12 mouse cellular contexts compared by ENCODE assay signal in genomic region chr11:7272543-7272942, GRCm38 (mm10).
"Had no signal": no experiment of that assay in that cellular context is flagged by ENCODE, and none has a peak within 500 bp of the region (broad histone marks: within the 10 kb centered on the region; RNA-seq: fewer than 3 reads in every experiment).

No protein-coding gene starts in this region.

- H3K36me3 ChIP-seq: limb, embryonic 15.5 days; liver, embryonic 12.5 days; midbrain, embryonic 12.5 days had no signal

- H3K27me3 ChIP-seq: limb, embryonic 15.5 days; liver, embryonic 12.5 days; megakaryocyte, embryonic 14.5 days; midbrain, embryonic 12.5 days had no signal

- H3K9me3 ChIP-seq: limb, embryonic 15.5 days; liver, embryonic 12.5 days; midbrain, embryonic 12.5 days had no signal

- H3K27ac ChIP-seq: layer of hippocampus, adult 2 months; limb, embryonic 15.5 days; liver, embryonic 12.5 days; midbrain, embryonic 12.5 days had no signal

- H3K4me3 ChIP-seq: layer of hippocampus, adult 2 months; limb, embryonic 15.5 days; liver, embryonic 12.5 days; megakaryocyte, embryonic 14.5 days; midbrain, embryonic 12.5 days had no signal

- H3K4me2 ChIP-seq: limb, embryonic 15.5 days; liver, embryonic 12.5 days; midbrain, embryonic 12.5 days had no signal

- DNase-seq: kidney, adult 18-20 months; kidney, postnatal 10 days; kidney, postnatal 4 days; lung, postnatal 4 days; right cerebral cortex, postnatal 14 days; thymus, adult 2 months; thymus, postnatal 36 days had no signal

- ATAC-seq: liver, embryonic 12.5 days had no signal

- H3K4me1 ChIP-seq: limb, embryonic 15.5 days; liver, embryonic 12.5 days; megakaryocyte, embryonic 14.5 days; midbrain, embryonic 12.5 days had no signal

- H3K9ac ChIP-seq: limb, embryonic 15.5 days; liver, embryonic 12.5 days; midbrain, embryonic 12.5 days had no signal
